Mouse (Mus musculus) CH12.LX (cell line): ENCODE results near the gene Slc9a1.

Source experiments
- CHD1 ChIP-seq: IDR thresholded peaks from 2 replicates; pipeline ENCODE4 v1.6.1; 2012; ENCODE audit warnings: low read depth, low read length, improper control_type of control experiment, inconsistent platforms
- CTCF ChIP-seq, 2 experiments: IDR thresholded peaks in 1 of 2; conservative IDR thresholded peaks in 1 of 2; 2 replicates each; pipeline ENCODE4 v1.5.1; 2011 to 2012; ENCODE audit warnings: low read depth in 2 of 2, low read length in 2 of 2, improper control_type of control experiment in 1 of 2, inconsistent platforms in 1 of 2, mild to moderate bottlenecking in 1 of 2, moderate library complexity in 1 of 2
- EP300 ChIP-seq: IDR thresholded peaks from 2 replicates; pipeline ENCODE4 v1.6.1; 2011; ENCODE audit warnings: low read length, improper control_type of control experiment
- GABPA ChIP-seq: IDR thresholded peaks from 2 replicates; pipeline ENCODE4 v1.6.1; 2012; ENCODE audit warnings: low read depth, low read length, improper control_type of control experiment, inconsistent platforms; ENCODE audit not compliant: insufficient replicate concordance
- HCFC1 ChIP-seq: IDR thresholded peaks from 2 replicates; pipeline ENCODE4 v1.6.1; 2012; ENCODE audit warnings: low read depth, mild to moderate bottlenecking, inconsistent platforms, low read length, improper control_type of control experiment
- JUND ChIP-seq: conservative IDR thresholded peaks from 2 replicates; pipeline ENCODE4 v1.6.1; 2011; ENCODE audit warnings: low read depth, low read length, improper control_type of control experiment
- MAFK ChIP-seq: IDR thresholded peaks from 2 replicates; pipeline ENCODE4 v1.6.1; 2011; ENCODE audit warnings: low read length, improper control_type of control experiment; ENCODE audit not compliant: insufficient replicate concordance
- MXI1 ChIP-seq: IDR thresholded peaks from 2 replicates; pipeline ENCODE4 v1.6.1; 2011; ENCODE audit warnings: mild to moderate bottlenecking, low read depth, low read length, improper control_type of control experiment
- POLR2A ChIP-seq: IDR thresholded peaks from 2 replicates; pipeline ENCODE4 v1.6.1; 2011; ENCODE audit warnings: low read depth, mild to moderate bottlenecking, improper control_type of control experiment, low read length
- TBP ChIP-seq: conservative IDR thresholded peaks from 2 replicates; pipeline ENCODE4 v1.6.1; 2011; ENCODE audit warnings: low read depth, low read length, improper control_type of control experiment
- TCF12 ChIP-seq: IDR thresholded peaks from 2 replicates; pipeline ENCODE4 v1.6.1; 2014; ENCODE audit warnings: low read depth, mild to moderate bottlenecking, inconsistent platforms, low read length, improper control_type of control experiment
- USF1 ChIP-seq: IDR thresholded peaks from 2 replicates; pipeline ENCODE4 v1.6.1; 2014; ENCODE audit warnings: low read depth, mild to moderate bottlenecking, inconsistent platforms, low read length, improper control_type of control experiment
- ZC3H11A ChIP-seq: IDR thresholded peaks from 2 replicates; pipeline ENCODE4 v1.6.1; 2012; ENCODE audit warnings: low read depth, mild to moderate bottlenecking, inconsistent platforms, low read length, improper control_type of control experiment
- ZMIZ1 ChIP-seq: IDR thresholded peaks from 2 replicates; pipeline ENCODE4 v1.6.1; 2012; ENCODE audit warnings: low read depth, mild to moderate bottlenecking, inconsistent platforms, low read length, improper control_type of control experiment

DNA sequence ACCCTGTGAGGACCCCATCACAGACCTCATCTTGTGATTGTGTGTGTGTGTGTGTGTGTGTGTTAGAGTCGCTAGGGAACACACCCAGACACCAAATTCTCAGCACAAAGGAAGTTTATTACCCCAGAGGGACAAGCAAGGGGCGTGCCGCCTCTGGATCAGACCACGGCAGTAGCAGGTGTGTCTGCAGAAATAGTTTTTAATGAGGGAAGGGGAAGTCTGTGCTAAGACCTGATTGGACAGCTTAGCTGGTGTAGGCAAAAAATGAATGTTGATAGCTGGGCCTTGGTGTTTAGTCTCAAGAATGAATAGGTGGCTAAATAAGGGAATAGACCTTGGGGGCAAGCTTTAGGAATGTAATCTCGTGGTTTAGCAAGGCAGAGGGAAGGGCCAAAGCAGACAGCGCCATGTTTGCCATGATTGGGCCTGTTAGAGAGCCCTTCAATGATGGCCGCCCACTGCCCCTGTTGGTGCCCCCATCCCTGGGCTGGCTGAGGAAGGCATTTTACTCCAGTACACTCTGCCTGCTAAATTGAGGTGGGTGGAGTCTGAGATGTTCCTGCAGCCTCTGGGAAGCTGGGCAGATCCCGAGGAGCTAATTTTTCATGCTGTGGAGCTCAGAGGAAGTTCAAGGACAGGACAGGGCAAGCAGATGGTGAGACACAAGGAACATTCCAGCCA lies 79.3 kb downstream of the Slc9a1 start:
- TF ChIP-seq CTCF (conservative IDR thresholded peaks at IDR 0.05 in 1 of 2, IDR thresholded peaks at IDR 0.05 in 1 of 2; ENCODE audit: low read depth in 2 of 2, low read length in 2 of 2), result no peak
- no peak for TF ChIP-seq TBP
- TF ChIP-seq EP300, result no peak
- TF ChIP-seq ZC3H11A, result no peak
- TF ChIP-seq ZMIZ1, result no peak
- TF ChIP-seq USF1, result no peak
- TF ChIP-seq GABPA, result no peak
- TF ChIP-seq MXI1, result no peak
- TF ChIP-seq POLR2A, result no peak
- TF ChIP-seq HCFC1, result no peak
- no peak for TF ChIP-seq TCF12
- no peak for TF ChIP-seq CHD1
- TF ChIP-seq JUND, result no peak
- no peak for TF ChIP-seq MAFK
